Mouse (Mus musculus) erythroblast, embryonic 14.5 days (primary cell): Measurements from ENCODE around the gene Ovol2.

ENCODE experiments used
- GATA1 ChIP-seq: IDR thresholded peaks from 2 replicates; pipeline ENCODE4 v1.6.1; 2012; ENCODE audit warnings: low read length, inconsistent platforms, mixed read lengths
- TAL1 ChIP-seq: IDR thresholded peaks from 3 replicates; pipeline ENCODE4 v1.6.1; 2012; ENCODE audit warnings: low read length, inconsistent platforms, mixed read lengths

DNA sequence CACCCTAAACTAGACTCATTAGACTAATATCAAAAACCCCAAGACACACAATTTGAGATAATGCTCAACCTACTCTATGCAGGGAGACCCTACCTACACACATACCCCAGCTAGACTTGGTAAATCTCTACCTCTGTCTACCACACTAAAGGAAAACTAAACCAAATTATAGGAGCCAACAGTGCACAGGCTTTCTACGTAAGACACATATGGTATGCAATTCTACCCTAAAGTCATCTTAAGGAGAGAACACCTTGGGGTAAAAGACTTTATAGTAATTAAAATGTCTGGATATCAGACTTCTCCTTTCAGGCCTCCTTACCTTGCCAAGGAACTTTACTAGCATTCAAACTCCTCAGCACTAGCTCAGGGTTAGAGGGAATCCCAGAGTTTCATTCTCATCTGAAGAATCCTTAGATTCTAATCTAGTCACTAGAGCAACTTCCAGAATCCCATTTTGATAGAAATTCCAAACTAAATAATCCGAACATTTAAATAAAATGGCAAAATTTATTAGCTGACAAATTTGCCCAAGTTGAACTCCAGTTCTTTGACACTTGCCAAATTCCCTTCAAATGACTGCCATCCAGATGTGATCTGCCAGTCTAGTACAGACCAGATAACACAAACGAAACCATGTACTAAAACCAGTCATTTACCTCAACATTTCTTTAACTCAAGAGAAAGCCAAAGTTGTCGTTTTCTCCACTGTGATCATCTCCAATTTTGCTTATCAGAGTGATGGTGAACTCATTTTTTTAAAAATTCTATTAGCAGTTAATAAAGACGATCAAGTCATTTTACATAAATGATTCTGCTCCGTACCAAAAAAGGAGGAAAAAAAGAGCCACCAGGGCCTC, 63.3 kb downstream of the Ovol2 start:
- TF ChIP-seq TAL1 (no peak), GATA1 (no peak)
